Mouse (Mus musculus): ENCODE results near the gene Hmx2. TPM values are rescaled to one million over a fixed set of nuclear protein-coding genes. Genes with fewer than 3 reads are reported as not detected.

Hmx2 gene
- 0.05 TPM in 1 of 2 replicates, not detected in the other for polyA plus RNA-seq (2012; rRNA removed)

DNA sequence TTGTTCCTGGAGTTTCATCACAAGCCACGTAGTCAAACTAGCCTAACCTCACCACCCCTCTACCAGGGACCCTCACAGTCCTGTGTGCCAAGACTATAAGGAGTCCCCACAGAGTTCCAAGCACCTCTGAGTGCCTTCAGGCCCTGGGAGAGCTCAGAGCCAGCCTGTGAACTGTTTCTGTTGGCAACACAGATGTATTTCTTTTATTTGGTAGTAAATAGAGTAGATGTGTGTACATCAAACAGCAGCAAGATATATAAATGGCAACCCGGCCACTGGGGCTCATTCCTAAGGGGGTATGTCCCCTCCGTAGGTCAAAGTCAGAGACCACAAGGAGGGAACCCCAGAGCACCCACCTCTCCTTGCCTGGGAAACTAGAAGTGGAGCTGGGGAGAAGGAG lies at the start of gene Hmx2:
Hmx2 (plus strand) TSS at position 301 of the 400 bp plus-strand sequence.
- H3K4me1 ChIP-seq (ENCODE audit: control insufficient read depth, insufficient read depth, insufficient read length) = peaks cover 10% of the 10 kb centered on the region; the same call in 1 of the 2 replicates
- no peak within 1 kb of the TSS for H3K27ac ChIP-seq (ENCODE audit: insufficient read depth, low read length)
- H3K4me3 ChIP-seq (ENCODE audit: extremely low read depth, insufficient read depth, insufficient read length) = no peak within 1 kb of the TSS
- no peaks in the 10 kb centered on the region for H3K36me3 ChIP-seq (ENCODE audit: control insufficient read depth, insufficient read depth, low read length)
- H3K27me3 ChIP-seq (ENCODE audit: control insufficient read depth, insufficient read depth, low read length) = peaks cover 47% of the 10 kb centered on the region
- no peak for TF ChIP-seq CTCF (IDR thresholded peaks at IDR 0.05; ENCODE audit: extremely low read depth, insufficient read depth, insufficient read length, insufficient replicate concordance)
- TF ChIP-seq POLR2A (IDR thresholded peaks at IDR 0.05; ENCODE audit: low read depth, low read length) = no peak
- 6% methylated on average over 3 of the region's 3 CpGs for WGBS
- no peak for DNase-seq (ENCODE audit: low read depth in 1 of 2, low spot score in 2 of 2)

DNA sequence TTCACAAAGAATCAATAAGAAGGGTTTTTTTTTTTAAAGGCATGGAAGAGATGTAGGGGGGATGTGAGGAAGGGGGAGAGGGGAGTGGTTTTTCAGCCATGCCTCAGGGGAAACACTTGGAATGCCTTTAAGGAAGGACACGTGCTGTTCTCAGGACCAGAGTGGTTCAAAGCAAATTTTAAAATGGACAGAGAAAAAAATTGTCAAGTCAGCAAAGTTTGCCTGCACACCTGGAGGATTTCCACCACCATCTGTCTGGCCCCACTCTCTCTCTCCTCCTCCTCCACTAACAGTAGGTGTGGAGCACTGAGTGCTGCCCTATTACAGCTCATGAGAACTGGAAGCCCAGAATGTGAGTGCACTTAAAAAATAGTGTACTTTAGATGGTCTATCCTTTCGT lies 44.8 kb upstream of the Hmx2 start:
- Histone ChIP-seq H3K36me3 (ENCODE audit: control insufficient read depth, insufficient read depth, low read length) (no peaks in the 10 kb centered on the region), H3K27me3 (ENCODE audit: control insufficient read depth, insufficient read depth, low read length) (no peaks in the 10 kb centered on the region), H3K4me3 (ENCODE audit: extremely low read depth, insufficient read depth, insufficient read length) (no peak overlapping the region), H3K4me1 (ENCODE audit: control insufficient read depth, insufficient read depth, insufficient read length) (no peaks in the 10 kb centered on the region), H3K27ac (ENCODE audit: insufficient read depth, low read length) (no peak overlapping the region)
- no peak for DNase-seq (ENCODE audit: low read depth in 1 of 2, low spot score in 2 of 2)
- TF ChIP-seq CTCF (IDR thresholded peaks at IDR 0.05; ENCODE audit: extremely low read depth, insufficient read depth, insufficient read length, insufficient replicate concordance) (no peak), POLR2A (IDR thresholded peaks at IDR 0.05; ENCODE audit: low read depth, low read length) (no peak)
- whole genome bisulfite sequencing = 72% methylated on average over 2 of the region's 2 CpGs

DNA sequence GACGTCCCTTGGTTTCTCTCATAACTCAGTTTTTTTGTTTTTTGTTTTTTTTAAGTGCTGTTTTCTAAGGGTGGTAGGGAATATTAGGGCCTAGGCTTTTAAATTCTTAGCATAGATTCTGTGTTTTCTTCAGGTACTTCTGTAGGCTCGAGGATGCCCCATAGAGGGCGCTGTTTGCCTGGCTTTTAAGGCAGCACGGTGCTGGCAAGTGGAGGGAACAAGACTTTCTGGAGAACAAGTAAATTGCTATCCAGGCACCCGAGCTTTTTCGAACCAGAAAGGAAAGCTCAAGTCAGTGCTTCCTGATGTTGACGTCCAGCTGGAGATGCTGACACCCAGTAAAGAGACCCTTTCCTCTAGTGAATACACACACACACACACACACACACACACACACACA lies 8.6 kb upstream of the Hmx2 start:
- peaks cover 18% of the 10 kb centered on the region; the same call in 1 of the 2 replicates for H3K4me1 ChIP-seq (ENCODE audit: control insufficient read depth, insufficient read depth, insufficient read length)
- H3K36me3 ChIP-seq (ENCODE audit: control insufficient read depth, insufficient read depth, low read length) = no peaks in the 10 kb centered on the region
- H3K27ac ChIP-seq (ENCODE audit: insufficient read depth, low read length) = no peak overlapping the region
- TF ChIP-seq CTCF (IDR thresholded peaks at IDR 0.05; ENCODE audit: extremely low read depth, insufficient read depth, insufficient read length, insufficient replicate concordance) = peak; percentile 77; the same call in 1 of the 2 replicates
- no peak for TF ChIP-seq POLR2A (IDR thresholded peaks at IDR 0.05; ENCODE audit: low read depth, low read length)
- DNase-seq (ENCODE audit: low read depth in 1 of 2, low spot score in 2 of 2) = peak; percentile 44 to 71
- peaks cover 30% of the 10 kb centered on the region for H3K27me3 ChIP-seq (ENCODE audit: control insufficient read depth, insufficient read depth, low read length)
- no peak overlapping the region for H3K4me3 ChIP-seq (ENCODE audit: extremely low read depth, insufficient read depth, insufficient read length)
- under 1% methylated on average over 7 of the region's 7 CpGs for WGBS

DNA sequence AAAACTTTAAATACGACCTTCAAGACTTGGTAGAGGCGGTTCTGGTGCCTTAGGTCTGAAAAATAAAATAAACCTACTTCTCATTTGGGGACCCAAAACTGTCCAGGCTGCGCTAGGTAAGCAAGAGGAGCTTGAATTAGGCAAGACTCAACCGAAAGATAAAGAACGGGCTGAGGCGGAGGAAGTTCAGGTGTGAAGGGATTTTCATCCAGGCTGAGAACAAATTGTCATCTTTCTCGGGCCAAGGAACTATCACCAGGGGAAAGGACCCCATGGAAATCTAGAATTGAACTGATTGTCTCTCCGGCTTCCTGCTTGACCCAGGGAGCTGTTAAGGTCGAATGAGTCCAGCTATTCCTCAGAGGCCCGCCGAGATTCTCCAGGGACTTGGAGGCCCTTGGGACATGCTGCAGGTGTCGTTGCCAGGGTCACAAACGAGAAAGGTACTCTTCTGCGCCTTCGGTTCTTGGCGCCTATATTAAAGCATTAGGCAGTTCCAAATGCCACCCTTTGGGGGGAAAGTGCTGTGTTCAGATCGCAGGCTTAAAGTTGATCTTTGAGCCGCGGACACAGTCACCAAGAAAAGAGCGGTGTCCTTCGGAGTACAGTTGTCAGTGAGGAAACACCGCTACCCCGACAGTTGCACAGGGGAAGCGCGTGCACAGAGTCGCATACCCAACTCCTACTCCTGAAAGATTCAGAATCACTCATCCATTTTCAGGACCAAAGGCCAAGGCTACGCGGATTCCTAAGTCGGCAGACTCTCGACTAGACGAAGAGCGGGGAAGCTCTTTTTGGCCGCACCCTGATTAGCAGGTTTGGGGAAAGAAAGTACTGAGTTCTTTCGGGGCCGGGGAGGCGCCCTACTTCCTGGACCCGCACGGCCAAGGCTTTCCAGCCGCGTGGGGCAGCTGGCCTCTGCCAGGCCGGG lies 7.1 kb upstream of the Hmx2 start:
- 5% methylated on average over 41 of the region's 41 CpGs for WGBS
- no peak overlapping the region for H3K27ac ChIP-seq (ENCODE audit: insufficient read depth, low read length)
- TF ChIP-seq CTCF (IDR thresholded peaks at IDR 0.05; ENCODE audit: extremely low read depth, insufficient read depth, insufficient read length, insufficient replicate concordance) = no peak
- TF ChIP-seq POLR2A (IDR thresholded peaks at IDR 0.05; ENCODE audit: low read depth, low read length) = no peak
- H3K36me3 ChIP-seq (ENCODE audit: control insufficient read depth, insufficient read depth, low read length) = no peaks in the 10 kb centered on the region
- DNase-seq (ENCODE audit: low read depth in 1 of 2, low spot score in 2 of 2) = no peak
- no peak overlapping the region for H3K4me3 ChIP-seq (ENCODE audit: extremely low read depth, insufficient read depth, insufficient read length)
- peaks cover 34% of the 10 kb centered on the region for H3K27me3 ChIP-seq (ENCODE audit: control insufficient read depth, insufficient read depth, low read length)
- peaks cover 18% of the 10 kb centered on the region; the same call in 1 of the 2 replicates for H3K4me1 ChIP-seq (ENCODE audit: control insufficient read depth, insufficient read depth, insufficient read length)

DNA sequence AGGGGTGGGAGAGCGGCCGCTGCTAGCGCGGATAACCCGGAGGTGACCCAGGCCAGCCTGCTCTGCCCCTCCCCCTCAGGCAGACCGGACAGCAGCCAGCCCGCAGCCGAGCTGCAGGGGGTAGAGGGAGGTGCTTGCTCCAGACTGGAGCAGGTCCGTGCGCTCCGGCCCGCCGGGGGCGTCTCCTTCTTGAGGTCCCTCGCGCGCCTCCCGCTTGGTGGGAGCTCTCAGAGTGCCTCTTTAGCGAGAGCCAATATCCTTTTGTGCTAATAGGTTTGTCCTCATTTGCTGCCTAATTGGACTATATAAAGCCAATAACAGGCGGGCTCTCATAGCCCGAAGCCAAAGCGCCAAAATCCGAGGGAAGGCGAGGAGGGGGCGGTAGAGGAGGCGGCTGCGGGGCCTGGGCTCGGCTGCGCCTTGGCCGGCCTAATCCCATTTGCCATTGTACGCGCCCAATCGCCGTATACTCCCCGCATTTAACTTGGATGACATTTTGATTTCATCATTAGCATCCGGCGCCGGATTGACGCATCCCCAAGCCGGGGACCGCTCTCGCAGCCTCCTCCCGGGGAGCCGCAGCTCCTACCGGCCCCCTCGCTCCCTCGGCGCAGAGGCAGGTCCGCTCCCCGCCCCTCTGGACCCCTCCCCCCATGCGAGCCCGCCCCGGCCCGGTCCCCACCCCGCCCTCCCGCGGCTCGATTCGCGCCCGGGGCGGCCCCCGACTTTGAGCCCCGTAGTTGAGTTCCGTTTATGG lies 6.3 kb upstream of the Hmx2 start, which contains the start of gene Hmx3:
Hmx3 (plus strand) TSS at position 753 of the 757 bp plus-strand sequence.
- Histone ChIP-seq H3K4me3 (ENCODE audit: extremely low read depth, insufficient read depth, insufficient read length) (peak within 1 kb of the TSS; percentile 40; the same call in 1 of the 2 replicates), H3K36me3 (ENCODE audit: control insufficient read depth, insufficient read depth, low read length) (no peaks in the 10 kb centered on the region), H3K4me1 (ENCODE audit: control insufficient read depth, insufficient read depth, insufficient read length) (peaks cover 18% of the 10 kb centered on the region; the same call in 1 of the 2 replicates), H3K27me3 (ENCODE audit: control insufficient read depth, insufficient read depth, low read length) (peaks cover 37% of the 10 kb centered on the region), H3K27ac (ENCODE audit: insufficient read depth, low read length) (no peak within 1 kb of the TSS)
- 2% methylated on average over 64 of the region's 65 CpGs for WGBS
- TF ChIP-seq CTCF (IDR thresholded peaks at IDR 0.05; ENCODE audit: extremely low read depth, insufficient read depth, insufficient read length, insufficient replicate concordance) (no peak), POLR2A (IDR thresholded peaks at IDR 0.05; ENCODE audit: low read depth, low read length) (no peak)
- no peak for DNase-seq (ENCODE audit: low read depth in 1 of 2, low spot score in 2 of 2)

DNA sequence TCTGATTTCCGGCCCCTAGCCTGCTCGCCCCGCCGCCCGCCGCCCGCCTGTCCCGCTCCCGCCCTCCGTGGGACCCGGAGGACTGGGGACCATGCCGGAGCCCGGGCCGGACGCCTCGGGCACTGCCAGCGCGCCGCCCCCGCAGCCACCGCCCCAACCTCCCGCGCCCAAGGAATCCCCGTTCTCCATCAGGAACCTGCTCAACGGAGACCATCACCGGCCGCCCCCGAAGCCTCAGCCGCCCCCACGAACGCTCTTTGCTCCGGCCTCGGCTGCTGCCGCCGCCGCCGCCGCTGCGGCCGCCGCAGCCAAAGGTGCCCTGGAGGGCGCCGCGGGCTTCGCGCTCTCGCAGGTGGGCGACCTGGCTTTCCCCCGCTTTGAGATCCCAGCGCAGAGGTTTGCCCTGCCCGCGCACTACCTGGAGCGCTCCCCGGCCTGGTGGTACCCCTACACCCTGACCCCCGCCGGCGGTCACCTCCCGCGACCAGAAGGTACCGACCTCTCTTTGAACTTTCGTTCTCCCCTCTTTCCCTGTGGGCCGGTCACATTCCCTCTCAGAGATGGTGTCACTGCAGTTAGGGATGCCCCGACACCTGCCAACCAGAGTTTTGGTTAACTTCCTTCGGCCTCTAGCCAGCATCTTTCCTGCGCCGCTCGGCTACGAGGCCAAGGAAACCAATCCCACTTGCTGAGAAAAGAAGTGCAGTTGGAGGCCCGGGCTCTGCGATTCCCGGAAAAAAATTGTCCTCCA lies 5.5 kb upstream of the Hmx2 start:
- WGBS = 2% methylated on average over 71 of the region's 71 CpGs
- no peaks in the 10 kb centered on the region for H3K36me3 ChIP-seq (ENCODE audit: control insufficient read depth, insufficient read depth, low read length)
- no peak overlapping the region for H3K27ac ChIP-seq (ENCODE audit: insufficient read depth, low read length)
- no peak for DNase-seq (ENCODE audit: low read depth in 1 of 2, low spot score in 2 of 2)
- peaks cover 40% of the 10 kb centered on the region for H3K27me3 ChIP-seq (ENCODE audit: control insufficient read depth, insufficient read depth, low read length)
- peak overlapping the region; percentile 40; the same call in 1 of the 2 replicates for H3K4me3 ChIP-seq (ENCODE audit: extremely low read depth, insufficient read depth, insufficient read length)
- peaks cover 18% of the 10 kb centered on the region; the same call in 1 of the 2 replicates for H3K4me1 ChIP-seq (ENCODE audit: control insufficient read depth, insufficient read depth, insufficient read length)
- no peak for TF ChIP-seq POLR2A (IDR thresholded peaks at IDR 0.05; ENCODE audit: low read depth, low read length)
- TF ChIP-seq CTCF (IDR thresholded peaks at IDR 0.05; ENCODE audit: extremely low read depth, insufficient read depth, insufficient read length, insufficient replicate concordance) = no peak
